Mouse (Mus musculus): Measurements from ENCODE around the gene Orc5. TPM values are rescaled to one million over a fixed set of nuclear protein-coding genes. Genes with fewer than 3 reads are reported as not detected.
"Not testable (repeated sequence)": the region's sequence is repeated elsewhere in the genome, so short reads cannot be mapped to it uniquely, and the experiment has no call there.

The Orc5 gene
- polyA plus RNA-seq, 1 experiment from 2014 or later: 54.8 TPM

DNA sequence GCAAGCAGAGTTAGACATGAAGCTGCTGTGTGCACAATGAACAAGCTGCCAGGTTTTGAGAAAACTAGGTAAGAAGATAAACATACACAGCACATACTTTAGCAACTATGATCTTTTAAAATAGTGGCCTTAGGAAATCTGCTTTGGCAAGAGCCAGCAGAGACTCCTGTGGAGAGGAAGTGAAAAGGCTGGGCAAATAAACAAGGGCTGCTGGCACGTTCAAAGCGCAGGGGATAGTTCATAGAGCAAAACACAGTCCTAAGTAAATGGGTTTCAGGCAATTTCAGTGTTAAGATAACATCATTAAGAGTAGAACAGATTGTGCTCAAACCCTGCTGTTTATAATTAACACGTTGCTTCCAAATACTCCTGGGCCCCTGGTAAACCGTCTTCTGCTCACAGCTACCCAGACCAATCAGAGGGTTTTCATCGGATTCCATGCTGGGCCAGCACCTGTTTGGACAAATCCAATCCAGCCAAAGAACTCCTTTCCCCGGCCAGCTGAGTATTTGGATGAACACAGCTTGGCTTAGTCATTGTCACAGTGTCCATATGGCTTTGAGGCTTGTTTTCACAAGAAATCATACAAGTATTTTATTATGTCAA lies 63.5 kb downstream of the Orc5 start:
- Histone ChIP-seq H3K9me3 (ENCODE audit: control insufficient read depth, low read length) (no peaks in the 10 kb centered on the region), H3K27me3 (ENCODE audit: control insufficient read depth, insufficient read depth, low read length) (no peaks in the 10 kb centered on the region), H3K36me3 (ENCODE audit: control insufficient read depth, insufficient read depth, low read length) (peaks cover 3% of the 10 kb centered on the region), H3K4me1 (ENCODE audit: control insufficient read depth, insufficient read depth, low read length) (no peaks in the 10 kb centered on the region), H3K4me3 (ENCODE audit: low read depth, low read length) (no peak overlapping the region), H3K4me2 (ENCODE audit: low read depth, severe bottlenecking) (no peak overlapping the region), H3K27ac (replicated peaks; ENCODE audit: low read depth, low read length) (no peak overlapping the region), H3K9ac (ENCODE audit: low read length) (no peak overlapping the region)
- DNase-seq (ENCODE audit: low spot score) (no peak), ATAC-seq (ENCODE audit: insufficient number of reproducible peaks, low FRiP score, low TSS enrichment, low read depth) (no peak)
- 53% methylated on average over 6 of the region's 6 CpGs for WGBS

DNA sequence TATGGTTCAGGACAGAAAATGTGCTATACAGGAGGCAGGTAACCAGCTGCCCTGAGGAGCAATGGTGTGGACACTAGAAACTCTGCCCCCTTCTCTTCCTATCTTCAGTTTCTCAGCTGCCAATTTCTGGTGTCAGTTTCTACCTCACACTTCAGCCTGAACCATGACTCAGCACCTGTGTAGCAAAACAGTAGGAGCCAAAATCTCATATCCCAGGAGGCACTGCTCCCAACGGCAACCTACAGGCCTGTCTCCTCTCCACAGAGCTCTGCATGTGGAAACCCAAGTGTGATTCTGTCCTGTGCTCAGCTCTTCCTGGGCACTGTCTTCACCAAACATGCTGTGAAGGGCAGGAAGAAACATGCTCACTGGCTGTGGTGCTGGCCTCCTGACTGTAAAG lies 64.5 kb downstream of the Orc5 start:
- no peak overlapping the region for H3K9ac ChIP-seq (ENCODE audit: low read length)
- no peak overlapping the region for H3K4me2 ChIP-seq (ENCODE audit: low read depth, severe bottlenecking)
- 91% methylated on average over 1 of the region's 1 CpGs for WGBS
- H3K9me3 ChIP-seq (ENCODE audit: control insufficient read depth, low read length): no peaks in the 10 kb centered on the region
- no peak overlapping the region for H3K4me3 ChIP-seq (ENCODE audit: low read depth, low read length)
- peaks cover 3% of the 10 kb centered on the region for H3K36me3 ChIP-seq (ENCODE audit: control insufficient read depth, insufficient read depth, low read length)
- H3K27ac ChIP-seq (replicated peaks; ENCODE audit: low read depth, low read length): no peak overlapping the region
- ATAC-seq (ENCODE audit: insufficient number of reproducible peaks, low FRiP score, low TSS enrichment, low read depth) (no peak), DNase-seq (ENCODE audit: low spot score) (no peak)
- no peaks in the 10 kb centered on the region for H3K4me1 ChIP-seq (ENCODE audit: control insufficient read depth, insufficient read depth, low read length)
- no peaks in the 10 kb centered on the region for H3K27me3 ChIP-seq (ENCODE audit: control insufficient read depth, insufficient read depth, low read length)

DNA sequence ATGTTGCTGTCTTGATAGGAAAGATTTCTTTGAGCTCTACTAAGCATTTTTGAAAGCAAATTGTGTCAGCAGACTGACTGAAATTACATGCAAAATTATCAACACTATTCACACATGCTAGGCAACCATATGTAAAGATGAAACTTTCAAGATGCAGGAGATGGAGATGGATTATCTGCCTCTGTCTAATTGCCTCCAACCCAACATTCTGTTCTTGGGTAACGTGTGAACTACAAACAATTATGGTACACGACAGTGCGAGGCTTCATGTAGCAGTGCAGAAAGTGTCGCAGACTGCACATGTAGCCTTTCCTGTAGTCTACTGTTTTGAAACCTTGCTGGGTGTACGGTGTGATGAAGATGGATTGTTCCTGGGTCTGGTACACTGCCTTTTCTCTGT lies 67.7 kb downstream of the Orc5 start:
- no peak overlapping the region for H3K4me2 ChIP-seq (ENCODE audit: low read depth, severe bottlenecking)
- peaks cover 3% of the 10 kb centered on the region for H3K36me3 ChIP-seq (ENCODE audit: control insufficient read depth, insufficient read depth, low read length)
- WGBS: 94% methylated on average over 5 of the region's 5 CpGs
- ATAC-seq (ENCODE audit: insufficient number of reproducible peaks, low FRiP score, low TSS enrichment, low read depth): no peak
- no peak overlapping the region for H3K4me3 ChIP-seq (ENCODE audit: low read depth, low read length)
- no peaks in the 10 kb centered on the region for H3K4me1 ChIP-seq (ENCODE audit: control insufficient read depth, insufficient read depth, low read length)
- H3K9me3 ChIP-seq (ENCODE audit: control insufficient read depth, low read length): no peaks in the 10 kb centered on the region
- no peak for DNase-seq (ENCODE audit: low spot score)
- no peak overlapping the region for H3K27ac ChIP-seq (replicated peaks; ENCODE audit: low read depth, low read length)
- H3K27me3 ChIP-seq (ENCODE audit: control insufficient read depth, insufficient read depth, low read length): no peaks in the 10 kb centered on the region
- no peak overlapping the region for H3K9ac ChIP-seq (ENCODE audit: low read length)

DNA sequence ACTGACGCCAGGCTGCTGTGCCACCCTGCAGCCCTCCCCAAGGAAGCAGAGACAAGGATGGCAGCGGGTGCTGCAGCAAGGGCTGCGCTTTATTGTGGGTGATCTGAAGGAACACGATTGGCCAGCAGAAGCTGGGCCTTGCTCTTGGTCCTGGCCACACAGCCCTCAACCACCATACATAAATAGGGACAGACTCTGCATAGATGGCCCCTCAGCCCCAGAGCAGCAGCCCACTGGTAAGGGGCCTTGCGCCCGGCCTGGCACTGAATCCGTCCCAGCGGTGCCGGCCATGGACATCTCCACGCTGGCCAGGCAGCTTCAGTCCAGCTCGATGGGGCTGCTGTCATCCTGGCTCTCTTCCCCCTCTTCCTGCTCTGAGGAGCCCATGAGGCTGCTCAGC lies 77.8 kb downstream of the Orc5 start:
- not testable (repeated sequence) for H3K27ac ChIP-seq (replicated peaks; ENCODE audit: low read depth, low read length); H3K4me1 ChIP-seq (ENCODE audit: control insufficient read depth, insufficient read depth, low read length); H3K36me3 ChIP-seq (ENCODE audit: control insufficient read depth, insufficient read depth, low read length); H3K4me3 ChIP-seq (ENCODE audit: low read depth, low read length); H3K4me2 ChIP-seq (ENCODE audit: low read depth, severe bottlenecking); H3K27me3 ChIP-seq (ENCODE audit: control insufficient read depth, insufficient read depth, low read length); ATAC-seq (ENCODE audit: insufficient number of reproducible peaks, low FRiP score, low TSS enrichment, low read depth); H3K9ac ChIP-seq (ENCODE audit: low read length); DNase-seq (ENCODE audit: low spot score); H3K9me3 ChIP-seq (ENCODE audit: control insufficient read depth, low read length)
- 93% methylated on average over 5 of the region's 11 CpGs for WGBS

DNA sequence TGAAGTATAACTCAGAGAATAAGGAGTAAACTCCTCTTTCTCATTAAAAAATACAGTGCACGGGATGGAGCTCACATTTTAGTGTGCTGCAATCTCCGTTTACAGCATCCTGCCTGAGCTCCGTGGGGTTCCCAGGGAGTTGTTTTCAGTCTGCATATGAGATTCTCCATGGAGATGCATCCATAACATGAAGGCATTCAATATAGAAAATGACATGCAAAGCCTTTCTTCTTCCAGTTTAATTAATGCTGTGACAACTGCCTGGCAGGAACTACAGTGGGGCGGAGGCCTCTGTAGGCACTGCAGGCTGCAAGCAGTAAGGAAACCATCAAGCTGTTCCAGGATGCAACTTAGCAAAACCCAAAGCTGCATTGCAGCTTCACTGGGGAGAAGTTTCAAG lies 79.0 kb downstream of the Orc5 start:
- H3K9me3 ChIP-seq (ENCODE audit: control insufficient read depth, low read length): no peaks in the 10 kb centered on the region
- H3K4me1 ChIP-seq (ENCODE audit: control insufficient read depth, insufficient read depth, low read length): no peaks in the 10 kb centered on the region
- 71% methylated on average over 4 of the region's 4 CpGs for WGBS
- H3K4me3 ChIP-seq (ENCODE audit: low read depth, low read length): no peak overlapping the region
- H3K36me3 ChIP-seq (ENCODE audit: control insufficient read depth, insufficient read depth, low read length): no peaks in the 10 kb centered on the region
- ATAC-seq (ENCODE audit: insufficient number of reproducible peaks, low FRiP score, low TSS enrichment, low read depth) (no peak), DNase-seq (ENCODE audit: low spot score) (no peak)
- H3K27me3 ChIP-seq (ENCODE audit: control insufficient read depth, insufficient read depth, low read length): no peaks in the 10 kb centered on the region
- no peak overlapping the region for H3K4me2 ChIP-seq (ENCODE audit: low read depth, severe bottlenecking)
- H3K27ac ChIP-seq (replicated peaks; ENCODE audit: low read depth, low read length): no peak overlapping the region
- H3K9ac ChIP-seq (ENCODE audit: low read length): no peak overlapping the region

DNA sequence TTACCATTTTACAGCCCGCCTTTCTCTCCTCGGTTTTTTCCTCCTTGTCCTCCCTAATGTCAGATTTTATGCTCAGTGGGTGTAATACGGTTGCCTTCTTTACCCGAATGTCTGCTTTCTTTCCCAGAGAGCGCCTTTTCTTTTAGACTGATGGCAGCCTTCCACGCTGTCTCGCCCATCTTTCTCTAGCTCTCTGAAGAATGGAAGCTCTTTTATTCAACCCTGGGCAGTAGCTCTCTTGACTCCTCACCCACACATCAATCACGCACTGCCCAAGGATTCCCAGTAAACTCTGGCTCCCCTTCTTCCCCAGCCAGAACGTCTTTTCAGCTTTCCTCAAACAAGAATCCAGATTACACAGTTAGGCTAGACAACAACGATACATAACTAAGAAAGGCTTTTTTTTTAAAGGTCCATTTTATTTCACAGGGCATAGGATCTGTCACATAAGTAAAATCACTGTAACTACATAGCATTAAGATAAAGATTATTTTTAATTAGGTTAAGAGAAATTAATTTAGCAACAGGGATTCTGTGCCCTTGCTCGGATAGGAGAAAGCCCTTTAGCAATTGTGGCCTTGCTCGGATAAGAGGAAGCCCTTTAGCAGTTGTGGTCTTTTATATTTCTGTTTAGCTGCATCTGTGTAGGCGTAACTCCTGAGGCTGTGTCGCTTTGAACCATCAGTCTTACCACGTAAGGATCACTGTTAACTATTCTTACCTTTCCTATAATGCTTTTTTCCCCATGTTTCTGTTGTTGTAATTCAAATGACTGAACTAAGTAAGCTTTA lies 97.2 kb downstream of the Orc5 start:
- 83% methylated on average over 15 of the region's 15 CpGs for WGBS
- DNase-seq (ENCODE audit: low spot score): no peak

DNA sequence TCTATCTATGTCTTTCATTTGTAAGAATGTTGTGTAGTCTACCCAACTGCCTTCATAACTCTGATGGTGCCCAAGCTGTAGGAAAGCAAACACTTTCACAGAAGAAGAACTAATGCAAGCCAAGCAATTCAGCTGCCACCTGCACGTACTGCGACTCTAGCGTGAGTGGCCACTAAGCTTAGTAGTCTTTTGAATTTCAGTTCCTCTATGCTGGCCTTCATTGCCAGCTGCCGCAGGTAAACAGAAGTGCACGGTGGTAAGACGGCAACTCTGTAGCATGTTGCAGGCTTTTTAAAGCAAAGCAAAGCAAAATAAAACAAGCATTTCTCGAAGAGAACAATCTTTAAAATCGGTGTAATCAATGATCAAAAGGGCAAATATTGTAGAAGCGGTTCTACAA lies 97.8 kb downstream of the Orc5 start:
- Histone ChIP-seq H3K36me3 (ENCODE audit: control insufficient read depth, insufficient read depth, low read length) (no peaks in the 10 kb centered on the region), H3K4me2 (ENCODE audit: low read depth, severe bottlenecking) (no peak overlapping the region), H3K4me1 (ENCODE audit: control insufficient read depth, insufficient read depth, low read length) (no peaks in the 10 kb centered on the region), H3K27ac (replicated peaks; ENCODE audit: low read depth, low read length) (no peak overlapping the region), H3K9me3 (ENCODE audit: control insufficient read depth, low read length) (no peaks in the 10 kb centered on the region), H3K9ac (ENCODE audit: low read length) (no peak overlapping the region), H3K27me3 (ENCODE audit: control insufficient read depth, insufficient read depth, low read length) (no peaks in the 10 kb centered on the region), H3K4me3 (ENCODE audit: low read depth, low read length) (no peak overlapping the region)
- WGBS: 93% methylated on average over 9 of the region's 9 CpGs
- ATAC-seq (ENCODE audit: insufficient number of reproducible peaks, low FRiP score, low TSS enrichment, low read depth): no peak
- DNase-seq (ENCODE audit: low spot score): no peak

More for the DNA sequence above, 97.2 kb downstream of the Orc5 start:
- no peak for ATAC-seq (ENCODE audit: insufficient number of reproducible peaks, low FRiP score, low TSS enrichment, low read depth)
- Histone ChIP-seq H3K36me3 (ENCODE audit: control insufficient read depth, insufficient read depth, low read length) (no peaks in the 10 kb centered on the region), H3K9ac (ENCODE audit: low read length) (no peak overlapping the region), H3K27ac (replicated peaks; ENCODE audit: low read depth, low read length) (no peak overlapping the region), H3K27me3 (ENCODE audit: control insufficient read depth, insufficient read depth, low read length) (no peaks in the 10 kb centered on the region), H3K4me3 (ENCODE audit: low read depth, low read length) (no peak overlapping the region), H3K4me1 (ENCODE audit: control insufficient read depth, insufficient read depth, low read length) (no peaks in the 10 kb centered on the region), H3K4me2 (ENCODE audit: low read depth, severe bottlenecking) (no peak overlapping the region), H3K9me3 (ENCODE audit: control insufficient read depth, low read length) (no peaks in the 10 kb centered on the region)

DNA sequence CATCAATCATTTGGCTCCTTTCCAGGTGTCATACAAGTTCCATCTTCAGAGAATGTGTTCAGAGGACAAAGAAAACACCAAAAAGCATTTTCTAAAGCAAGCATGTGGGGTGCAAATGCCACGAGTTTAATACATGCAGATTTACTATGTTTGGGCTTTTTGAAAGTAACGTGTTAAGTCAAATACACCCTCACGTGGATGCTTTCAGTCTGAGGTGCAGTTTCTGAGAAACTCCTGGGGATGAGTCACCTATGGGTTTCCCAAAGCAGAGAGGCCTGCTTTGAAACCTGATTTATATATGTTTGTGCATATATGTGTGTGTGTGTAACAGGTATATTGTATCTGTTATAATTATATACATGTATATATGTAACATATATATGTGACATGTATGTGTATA lies 98.5 kb downstream of the Orc5 start:
- Histone ChIP-seq H3K4me1 (ENCODE audit: control insufficient read depth, insufficient read depth, low read length) (no peaks in the 10 kb centered on the region), H3K9ac (ENCODE audit: low read length) (no peak overlapping the region), H3K36me3 (ENCODE audit: control insufficient read depth, insufficient read depth, low read length) (no peaks in the 10 kb centered on the region), H3K27me3 (ENCODE audit: control insufficient read depth, insufficient read depth, low read length) (no peaks in the 10 kb centered on the region), H3K27ac (replicated peaks; ENCODE audit: low read depth, low read length) (no peak overlapping the region), H3K4me2 (ENCODE audit: low read depth, severe bottlenecking) (no peak overlapping the region), H3K9me3 (ENCODE audit: control insufficient read depth, low read length) (no peaks in the 10 kb centered on the region), H3K4me3 (ENCODE audit: low read depth, low read length) (no peak overlapping the region)
- no peak for DNase-seq (ENCODE audit: low spot score)
- 75% methylated on average over 3 of the region's 3 CpGs for WGBS
- no peak for ATAC-seq (ENCODE audit: insufficient number of reproducible peaks, low FRiP score, low TSS enrichment, low read depth)
